Mouse (Mus musculus) heart, embryonic 15.5 days (tissue): ENCODE data around the gene Tnpo2. TPM values are rescaled to one million over a fixed set of nuclear protein-coding genes. Genes with fewer than 3 reads are reported as not detected.

Experiments used
- ATAC-seq: fragments of 200-750 bp; cut with Nextera tagmentation; replicated peaks from 2 replicates; pipeline ENCODE4 v1.8.0; 2017; ENCODE audit warnings: low read depth, moderate TSS enrichment; ENCODE audit not compliant: insufficient number of reproducible peaks, insufficient read depth, low FRiP score
- H3K27ac ChIP-seq: fragments of 300-500 bp; sonication (generic); 2 replicates; pipeline ENCODE4 v1.5.1; 2015; ENCODE audit warnings: mild to moderate bottlenecking, inconsistent platforms
- H3K27me3 ChIP-seq: fragments of 300-500 bp; sonication (generic); 2 replicates; pipeline ENCODE4 v1.6.1; 2015; ENCODE audit warnings: inconsistent platforms
- H3K36me3 ChIP-seq: fragments of 300-500 bp; sonication (generic); 2 replicates; pipeline ENCODE4 v1.6.1; 2015; ENCODE audit warnings: mild to moderate bottlenecking, inconsistent platforms
- H3K4me1 ChIP-seq: fragments of 300-500 bp; sonication (generic); replicated peaks from 2 replicates; pipeline ENCODE4 v1.6.1; 2015; ENCODE audit warnings: inconsistent platforms
- H3K4me2 ChIP-seq: fragments of 300-500 bp; sonication (generic); 2 replicates; pipeline ENCODE4 v1.6.1; 2015; ENCODE audit warnings: inconsistent platforms, mild to moderate bottlenecking, moderate library complexity
- H3K4me3 ChIP-seq: fragments of 300-500 bp; sonication (generic); 2 replicates; pipeline ENCODE4 v1.5.1; 2015; ENCODE audit warnings: mild to moderate bottlenecking, inconsistent platforms
- H3K9ac ChIP-seq: fragments of 300-500 bp; sonication (generic); 2 replicates; pipeline ENCODE4 v1.6.1; 2015; ENCODE audit warnings: mild to moderate bottlenecking, inconsistent platforms
- H3K9me3 ChIP-seq: fragments of 300-500 bp; sonication (generic); replicated peaks from 2 replicates; pipeline ENCODE4 v1.6.1; 2016; ENCODE audit warnings: inconsistent platforms
- WGBS: fragments of 180-500 bp; shearing (Covaris S2); methylation state at CpG from one replicate; pipeline ENCODE4 v1.1.7; 2015; ENCODE audit warnings: mixed read lengths; 5-methylcytosine and 5-hydroxymethylcytosine counted together
- polyA plus RNA-seq: library from polyadenylated mRNA; unstranded; fragments of >200 nt; fragmentation: Nextera tagmentation; extraction: Ambion mirVana; gene quantifications from 2 replicates; pipeline ENCODE4 v1.2.1, GENCODE M21; 2015

The Tnpo2 gene
- polyA plus RNA-seq, result 17.7 and 22.8 TPM in 2 replicates

GRCm38 (mm10) chr8:85036718-85037365, at the start of gene Tnpo2:
TSS of gene Tnpo2 (plus strand) at chr8:85036915.
- H3K9ac ChIP-seq, result peak within 1 kb of the TSS; percentile 95
- peak; percentile 90 for ATAC-seq
- H3K27me3 ChIP-seq, result no peaks in the 10 kb centered on the region
- H3K4me1 ChIP-seq, result peaks cover 31% of the 10 kb centered on the region
- peaks cover 30% of the 10 kb centered on the region for H3K36me3 ChIP-seq
- peak within 1 kb of the TSS; percentile 84 for H3K4me2 ChIP-seq
- H3K9me3 ChIP-seq, result no peaks in the 10 kb centered on the region
- under 1% methylated on average over 59 of the region's 59 CpGs for WGBS
- peak within 1 kb of the TSS; percentile 91 for H3K4me3 ChIP-seq
- peak within 1 kb of the TSS; percentile 100 for H3K27ac ChIP-seq

- Histone ChIP-seq H3K27me3 (no peaks in the 10 kb centered on the region), H3K36me3 (no peaks in the 10 kb centered on the region), H3K27ac (no peak overlapping the region), H3K9me3 (no peaks in the 10 kb centered on the region), H3K4me1 (peaks cover 38% of the 10 kb centered on the region), H3K9ac (no peak overlapping the region), H3K4me2 (no peak overlapping the region), H3K4me3 (no peak overlapping the region)
- WGBS, result 72% methylated on average over 5 of the region's 5 CpGs
- ATAC-seq, result no peak
These were observed 49.3 kb upstream of the Tnpo2 start for GRCm38 (mm10) chr8:84987388-84987787.

GRCm38 (mm10) chr8:84987903-84988302, 48.8 kb upstream of the Tnpo2 start:
- Histone ChIP-seq H3K9me3 (no peaks in the 10 kb centered on the region), H3K27me3 (no peaks in the 10 kb centered on the region), H3K4me3 (no peak overlapping the region), H3K36me3 (no peaks in the 10 kb centered on the region), H3K4me2 (no peak overlapping the region), H3K4me1 (peaks cover 38% of the 10 kb centered on the region), H3K9ac (no peak overlapping the region), H3K27ac (no peak overlapping the region)
- no peak for ATAC-seq
- 57% methylated on average over 2 of the region's 2 CpGs for WGBS

- Histone ChIP-seq H3K9ac (no peak overlapping the region; the same call in 1 of the 2 replicates), H3K4me2 (peak overlapping the region; percentile 91), H3K27ac (0 out of 2 replicates have a peak overlapping the region, but pooled peaks have one; percentile 15), H3K4me3 (0 out of 2 replicates have a peak overlapping the region, but pooled peaks have one; percentile 63), H3K4me1 (peaks cover 35% of the 10 kb centered on the region), H3K36me3 (no peaks in the 10 kb centered on the region), H3K9me3 (no peaks in the 10 kb centered on the region), H3K27me3 (0 out of 2 replicates have a peak, but pooled peaks cover 2% of the 10 kb centered on the region)
- ATAC-seq, result no peak
- WGBS, result 15% methylated on average over 15 of the region's 15 CpGs
These were observed 47.4 kb upstream of the Tnpo2 start for GRCm38 (mm10) chr8:84989311-84989731.

DNA sequence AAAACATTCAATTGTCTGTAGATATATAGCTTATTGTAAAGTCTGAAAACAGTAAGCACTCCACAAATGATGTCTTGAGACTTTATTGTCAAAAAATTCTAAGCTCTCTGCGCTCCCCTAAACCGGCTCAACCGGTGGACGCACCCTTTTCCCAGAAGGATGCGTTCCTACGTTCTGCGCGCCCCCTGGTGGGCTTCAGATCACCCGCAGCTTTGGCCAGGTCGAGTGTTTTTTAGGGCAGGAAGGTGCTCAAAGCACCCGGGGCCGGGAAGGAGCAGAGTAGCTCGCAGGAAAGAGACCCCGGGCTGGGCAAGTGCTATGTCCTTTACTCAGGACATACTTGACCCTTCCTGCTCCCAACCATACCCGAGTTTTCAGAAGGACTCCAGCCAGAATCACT, 46.9 kb upstream of the Tnpo2 start:
- WGBS, result under 1% methylated on average over 15 of the region's 15 CpGs
- peak overlapping the region; percentile 55 for H3K9ac ChIP-seq

DNA sequence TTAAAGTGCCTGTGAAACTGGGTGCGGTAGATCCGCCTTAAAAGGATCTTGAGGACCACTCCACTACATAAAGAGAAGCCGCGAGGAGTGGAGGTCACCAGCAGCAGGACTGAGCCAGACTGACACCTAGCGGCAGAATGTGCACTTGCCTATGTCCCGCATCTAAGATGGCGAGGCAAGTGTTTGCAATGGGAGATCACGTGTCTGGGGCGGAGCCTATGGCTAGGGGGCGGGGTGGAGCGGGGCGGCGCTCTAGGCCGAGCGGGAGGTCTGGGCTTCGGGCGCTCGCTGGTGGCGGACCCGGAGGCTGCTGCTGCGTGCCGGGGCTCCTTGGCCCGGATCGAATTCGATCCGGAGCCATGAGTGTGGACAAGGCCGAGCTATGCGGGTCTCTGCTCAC, 46.4 kb upstream of the Tnpo2 start, which contains the start of gene Hook2:
Hook2 (plus strand) TSS at position 255 of the 400 bp plus-strand sequence.
- Histone ChIP-seq H3K9me3 (no peaks in the 10 kb centered on the region), H3K9ac (peak within 1 kb of the TSS; percentile 61), H3K4me3 (peak within 1 kb of the TSS; percentile 63), H3K36me3 (no peaks in the 10 kb centered on the region), H3K4me2 (peak within 1 kb of the TSS; percentile 91), H3K27ac (peak within 1 kb of the TSS; percentile 58), H3K4me1 (peaks cover 25% of the 10 kb centered on the region), H3K27me3 (peaks cover 11% of the 10 kb centered on the region)
- 1% methylated on average over 28 of the region's 28 CpGs for WGBS
- peak; percentile 87 for ATAC-seq

More for the DNA sequence above, 46.9 kb upstream of the Tnpo2 start:
- peaks cover 6% of the 10 kb centered on the region for H3K27me3 ChIP-seq
- peak overlapping the region; percentile 58 for H3K27ac ChIP-seq
- H3K9me3 ChIP-seq, result no peaks in the 10 kb centered on the region
- H3K36me3 ChIP-seq, result no peaks in the 10 kb centered on the region
- H3K4me2 ChIP-seq, result peak overlapping the region; percentile 91
- peak overlapping the region; percentile 63 for H3K4me3 ChIP-seq
- peak; percentile 54 for ATAC-seq
- H3K4me1 ChIP-seq, result peaks cover 30% of the 10 kb centered on the region

- H3K36me3 ChIP-seq, result no peaks in the 10 kb centered on the region
- H3K9me3 ChIP-seq, result no peaks in the 10 kb centered on the region
- H3K4me2 ChIP-seq, result peak overlapping the region; percentile 91
- H3K4me3 ChIP-seq, result peak overlapping the region; percentile 63
- peaks cover 23% of the 10 kb centered on the region for H3K4me1 ChIP-seq
- peaks cover 14% of the 10 kb centered on the region for H3K27me3 ChIP-seq
- H3K27ac ChIP-seq, result peak overlapping the region; percentile 52; the same call in 1 of the 2 replicates
- WGBS, result 4% methylated on average over 15 of the region's 15 CpGs
- H3K9ac ChIP-seq, result peak overlapping the region; percentile 61
- peak; percentile 38; the same call in 1 of the 2 replicates for ATAC-seq
These were observed 45.9 kb upstream of the Tnpo2 start for GRCm38 (mm10) chr8:84990836-84991235.

- Histone ChIP-seq H3K9me3 (no peaks in the 10 kb centered on the region), H3K4me3 (no peak overlapping the region), H3K9ac (no peak overlapping the region), H3K36me3 (no peaks in the 10 kb centered on the region), H3K4me1 (peaks cover 19% of the 10 kb centered on the region), H3K27me3 (peaks cover 28% of the 10 kb centered on the region), H3K4me2 (no peak overlapping the region), H3K27ac (no peak overlapping the region)
- WGBS, result 89% methylated on average over 9 of the region's 9 CpGs
- ATAC-seq, result no peak
These were observed 42.3 kb upstream of the Tnpo2 start for GRCm38 (mm10) chr8:84994375-84994774.

DNA sequence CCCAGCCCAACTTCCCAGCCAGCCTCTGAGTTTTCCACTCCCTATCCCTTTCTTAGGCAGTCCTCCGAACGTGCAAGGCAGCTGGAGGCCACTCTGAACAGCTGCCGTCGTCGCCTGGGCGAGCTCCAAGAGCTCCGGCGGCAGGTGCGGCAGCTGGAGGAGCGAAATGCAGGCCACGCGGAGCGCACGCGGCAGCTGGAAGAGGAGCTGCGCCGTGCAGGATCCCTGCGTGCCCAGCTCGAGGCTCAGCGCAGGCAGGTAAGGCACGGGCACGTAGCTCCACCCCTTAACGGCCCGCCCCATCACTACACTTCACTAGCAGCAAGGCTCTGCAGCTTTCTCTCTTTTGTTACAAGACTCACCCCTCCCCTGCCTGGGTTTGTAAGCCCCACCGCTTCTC, 41.0 kb upstream of the Tnpo2 start:
- Histone ChIP-seq H3K4me2 (peak overlapping the region; percentile 24; the same call in 1 of the 2 replicates), H3K9me3 (no peaks in the 10 kb centered on the region), H3K36me3 (no peaks in the 10 kb centered on the region), H3K4me3 (no peak overlapping the region), H3K4me1 (peaks cover 15% of the 10 kb centered on the region), H3K9ac (no peak overlapping the region), H3K27me3 (peaks cover 28% of the 10 kb centered on the region), H3K27ac (no peak overlapping the region)
- WGBS, result 19% methylated on average over 25 of the region's 25 CpGs
- no peak for ATAC-seq

DNA sequence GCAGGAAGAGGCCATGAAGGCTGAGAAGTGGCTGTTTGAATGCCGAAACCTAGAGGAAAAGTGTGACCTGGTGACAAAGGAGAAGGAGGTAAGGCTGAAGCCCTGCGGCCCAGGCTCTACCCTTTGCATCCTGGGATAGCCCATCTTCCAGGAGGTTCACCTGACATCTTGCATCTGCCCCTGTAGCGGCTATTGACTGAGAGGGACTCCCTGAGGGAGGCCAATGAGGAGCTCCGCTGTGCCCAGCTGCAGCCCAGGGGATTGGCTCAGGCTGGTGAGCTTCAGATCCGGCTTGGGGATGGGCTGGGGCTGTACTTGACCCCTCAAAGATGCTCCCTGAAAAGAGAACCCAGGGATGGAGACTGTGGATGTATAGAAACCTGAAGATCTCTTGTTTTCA, 39.7 kb upstream of the Tnpo2 start:
- WGBS, result 79% methylated on average over 5 of the region's 5 CpGs

GRCm38 (mm10) chr8:84997649-84998295, 38.9 kb upstream of the Tnpo2 start:
- no peaks in the 10 kb centered on the region for H3K36me3 ChIP-seq
- no peak overlapping the region for H3K4me3 ChIP-seq
- H3K9ac ChIP-seq, result 0 out of 2 replicates have a peak overlapping the region, but pooled peaks have one; percentile 21
- peaks cover 28% of the 10 kb centered on the region for H3K27me3 ChIP-seq
- peak overlapping the region; percentile 36 for H3K4me2 ChIP-seq
- H3K4me1 ChIP-seq, result peaks cover 10% of the 10 kb centered on the region; the same call in 1 of the 2 replicates
- peak; percentile 48 for ATAC-seq
- WGBS, result 7% methylated on average over 19 of the region's 19 CpGs
- H3K27ac ChIP-seq, result no peak overlapping the region
- no peaks in the 10 kb centered on the region for H3K9me3 ChIP-seq

More for the DNA sequence above, 39.7 kb upstream of the Tnpo2 start:
- H3K36me3 ChIP-seq, result no peaks in the 10 kb centered on the region
- peaks cover 28% of the 10 kb centered on the region for H3K27me3 ChIP-seq
- H3K4me3 ChIP-seq, result no peak overlapping the region
- peaks cover 10% of the 10 kb centered on the region; the same call in 1 of the 2 replicates for H3K4me1 ChIP-seq
- H3K27ac ChIP-seq, result no peak overlapping the region
- no peak overlapping the region for H3K4me2 ChIP-seq
- H3K9ac ChIP-seq, result no peak overlapping the region
- no peaks in the 10 kb centered on the region for H3K9me3 ChIP-seq
- ATAC-seq, result no peak
